Mouse (Mus musculus) cerebellum, adult 2 months (tissue): ENCODE measurements around the gene Sox5.

Experiments used
- CTCF ChIP-seq: fragments of 200-500 bp; IDR thresholded peaks from 2 replicates; pipeline ENCODE4 v1.5.1; 2011; ENCODE audit warnings: low read depth, mild to moderate bottlenecking, control low read depth, low read length, moderate library complexity, borderline replicate concordance; ENCODE audit not compliant: insufficient read depth
- POLR2A ChIP-seq: fragments of 200-500 bp; IDR thresholded peaks from 2 replicates; pipeline ENCODE4 v1.6.1; 2011; ENCODE audit warnings: low read length, control low read depth, borderline replicate concordance; ENCODE audit not compliant: insufficient read depth

DNA sequence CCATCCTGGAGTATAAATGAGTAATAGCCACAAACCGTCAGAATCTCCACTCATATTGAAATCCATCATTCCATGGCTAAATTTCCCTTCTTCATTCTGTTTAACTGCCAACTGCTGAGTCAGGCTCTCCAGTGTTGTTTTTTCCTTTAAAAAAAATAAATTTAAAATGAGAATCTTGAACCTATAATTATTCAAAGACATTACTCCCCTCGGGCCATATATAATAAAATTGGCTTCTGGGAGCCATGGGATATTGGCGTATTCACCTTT lies 937.1 kb downstream of the Sox5 start:
- TF ChIP-seq CTCF (no peak), POLR2A (no peak)
